Mouse (Mus musculus) brain, embryonic 14.5 days (tissue): ENCODE data around the gene Parva.

ENCODE experiments used
- CTCF ChIP-seq: fragments of 200-500 bp; IDR thresholded peaks from 2 replicates; pipeline ENCODE4 v1.5.1; 2012; ENCODE audit warnings: inconsistent platforms, mild to moderate bottlenecking, moderate library complexity, borderline replicate concordance; ENCODE audit not compliant: insufficient read depth, insufficient read length; ENCODE audit errors: extremely low read depth
- POLR2A ChIP-seq: fragments of 200-500 bp; IDR thresholded peaks from 2 replicates; pipeline ENCODE4 v1.6.1; 2012; ENCODE audit warnings: mild to moderate bottlenecking, inconsistent platforms, borderline replicate concordance; ENCODE audit not compliant: poor library complexity, insufficient read depth, insufficient read length, severe bottlenecking; ENCODE audit errors: extremely low read depth

- TF ChIP-seq CTCF (no peak), POLR2A (no peak)
These were observed 9.7 kb upstream of the Parva start for GRCm38 (mm10) chr7:112417598-112417997.
